8 mouse cellular contexts compared by ENCODE assay signal in the genomic region with DNA sequence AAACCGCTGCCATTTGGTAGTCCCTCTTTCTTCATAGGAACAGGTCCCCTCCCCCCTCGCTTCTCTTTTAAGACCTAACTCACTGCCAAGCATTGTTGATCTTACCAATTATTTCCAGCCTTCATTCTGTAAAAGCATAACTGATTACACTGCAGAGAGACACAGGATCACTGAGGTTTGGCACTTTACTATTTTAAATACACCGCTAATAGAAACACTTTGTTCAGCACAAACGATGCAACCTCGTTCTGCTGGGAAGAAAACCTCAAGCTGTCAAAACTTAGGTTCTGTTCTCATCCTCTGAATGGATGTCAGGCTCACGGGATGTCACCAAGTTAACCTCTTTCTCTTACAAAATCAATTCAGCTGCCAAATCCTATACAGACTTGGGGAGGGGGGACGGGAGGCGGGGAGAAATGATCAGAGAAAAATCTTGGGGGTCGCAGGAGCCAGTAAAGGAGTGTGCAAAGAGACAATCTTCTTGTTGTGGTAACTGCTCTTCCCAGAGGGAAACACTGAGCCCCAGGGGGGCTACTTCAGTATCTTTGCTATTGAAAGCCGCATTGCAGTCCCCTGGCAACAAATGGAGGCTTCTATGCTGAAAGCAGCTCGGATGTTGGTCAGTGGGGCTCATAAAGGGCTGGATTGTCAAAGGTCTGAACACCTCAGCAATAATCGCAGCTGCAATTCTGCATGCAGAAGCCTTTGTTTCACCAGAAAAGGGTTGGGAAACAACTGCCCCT. TPM values are rescaled to one million over a fixed set of nuclear protein-coding genes. Genes with fewer than 3 reads are reported as not detected.
A peak's percentile ranks its signal among the peaks of the same experiment; 100 is the strongest.
DNase-seq lines count a peak whose midpoint lies in the region; ATAC-seq and TF ChIP-seq lines count a peak whose summit lies in the region.

No protein-coding gene starts in this region.

- H3K4me1 ChIP-seq in ES-Bruce4 (ENCODE audit: control insufficient read depth, insufficient read depth, low read length), result no peaks in the 10 kb centered on the region
- no peaks in the 10 kb centered on the region; the same call in 1 of the 2 replicates for H3K4me1 ChIP-seq in embryonic facial prominence, embryonic 14.5 days (ENCODE audit: control insufficient read depth, insufficient read depth, low read length)
- no peaks in the 10 kb centered on the region for H3K4me1 ChIP-seq in limb, embryonic 15.5 days

- no peaks in the 10 kb centered on the region for H3K36me3 ChIP-seq in ES-Bruce4 (ENCODE audit: control insufficient read depth, insufficient read depth, low read length, poor library complexity, severe bottlenecking)
- H3K36me3 ChIP-seq in embryonic facial prominence, embryonic 14.5 days (ENCODE audit: control insufficient read depth, insufficient read depth, low read length), result no peaks in the 10 kb centered on the region
- H3K36me3 ChIP-seq in limb, embryonic 15.5 days, result no peaks in the 10 kb centered on the region

- no peak for TF ChIP-seq CTCF in ES-Bruce4 (IDR thresholded peaks at IDR 0.05; ENCODE audit: low read depth, low read length)

- 4% methylated on average over 12 of the region's 12 CpGs for WGBS in embryonic facial prominence, embryonic 14.5 days
- 7% methylated on average over 12 of the region's 12 CpGs for WGBS in limb, embryonic 15.5 days

- TF ChIP-seq EP300 in ES-Bruce4 (IDR thresholded peaks at IDR 0.05; ENCODE audit: insufficient read depth, low read depth, low read length), result no peak

- no peak for TF ChIP-seq POLR2A in ES-Bruce4 (IDR thresholded peaks at IDR 0.05; ENCODE audit: insufficient read depth, low read length)

- H3K4me3 ChIP-seq in ES-Bruce4 (ENCODE audit: low read depth, low read length), result peak overlapping the region; percentile 34; the same call in 1 of the 2 replicates
- H3K4me3 ChIP-seq in embryonic facial prominence, embryonic 14.5 days (ENCODE audit: low read depth, low read length), result peak overlapping the region; percentile 27
- H3K4me3 ChIP-seq in limb, embryonic 15.5 days, result peak overlapping the region; percentile 23

- H3K9ac ChIP-seq in ES-Bruce4 (ENCODE audit: low read depth, poor library complexity, severe bottlenecking), result no peak overlapping the region
- H3K9ac ChIP-seq in embryonic facial prominence, embryonic 14.5 days (ENCODE audit: low read depth, low read length), result peak overlapping the region; percentile 36
- no peak overlapping the region for H3K9ac ChIP-seq in limb, embryonic 15.5 days

- H3K4me2 ChIP-seq in embryonic facial prominence, embryonic 14.5 days (ENCODE audit: low read depth, low read length), result peak overlapping the region; percentile 49
- H3K4me2 ChIP-seq in limb, embryonic 15.5 days, result peak overlapping the region; percentile 47

- ATAC-seq in frontal cortex, adult (ENCODE audit: low TSS enrichment), result peak; percentile 41; the same call in 1 of the 2 replicates
- ATAC-seq in embryonic facial prominence, embryonic 14.5 days (ENCODE audit: low read depth), result peak; percentile 63; the same call in 1 of the 2 replicates
- ATAC-seq in limb, embryonic 15.5 days (ENCODE audit: insufficient number of reproducible peaks, low FRiP score, low TSS enrichment, low read depth), result no peak
- no peak for ATAC-seq in activated CD4-positive, CD25-positive, alpha-beta regulatory T cell, adult 4 months

- H3K27me3 ChIP-seq in ES-Bruce4 (ENCODE audit: control insufficient read depth, insufficient read depth, low read length, poor library complexity, severe bottlenecking), result no peaks in the 10 kb centered on the region
- no peaks in the 10 kb centered on the region for H3K27me3 ChIP-seq in embryonic facial prominence, embryonic 14.5 days (replicated peaks; ENCODE audit: control insufficient read depth, insufficient read depth, low read length)
- H3K27me3 ChIP-seq in limb, embryonic 15.5 days, result no peaks in the 10 kb centered on the region

- no peaks in the 10 kb centered on the region; the same call in 1 of the 2 replicates for H3K9me3 ChIP-seq in ES-Bruce4 (replicated peaks; ENCODE audit: control insufficient read depth, insufficient read depth, low read length, poor library complexity, severe bottlenecking)
- no peaks in the 10 kb centered on the region for H3K9me3 ChIP-seq in embryonic facial prominence, embryonic 14.5 days (ENCODE audit: control insufficient read depth, low read length)
- H3K9me3 ChIP-seq in limb, embryonic 15.5 days, result no peaks in the 10 kb centered on the region

- no peak overlapping the region for H3K27ac ChIP-seq in ES-Bruce4 (ENCODE audit: insufficient read depth, low read length)
- H3K27ac ChIP-seq in embryonic facial prominence, embryonic 14.5 days (replicated peaks; ENCODE audit: low read depth, low read length), result no peak overlapping the region
- H3K27ac ChIP-seq in limb, embryonic 15.5 days, result no peak overlapping the region

- no peak for DNase-seq in frontal cortex, postnatal 10 days (ENCODE audit: low spot score in 2 of 2)
- peak; percentile 56 for DNase-seq in embryonic facial prominence, embryonic 14.5 days (ENCODE audit: low spot score)
- DNase-seq in MN1 (ENCODE audit: low spot score), result no peak
- no peak for DNase-seq in urinary bladder, postnatal 14 days (ENCODE audit: low spot score)

RNA-seq across cellular contexts. Expression of a gene that starts 30.9 kb away (rescaled TPM):
- polyA plus RNA-seq in ES-Bruce4 (2011; ENCODE audit: insufficient read depth, insufficient read length, low read depth, missing spikeins), result 48.3 and 48.8 TPM in 2 replicates
- 135 and 138 TPM in 2 replicates for polyA plus RNA-seq in embryonic facial prominence, embryonic 14.5 days (2014; fragmentation: Nextera tagmentation; extraction: Ambion mirVana)
- 113 and 114 TPM in 2 replicates for polyA plus RNA-seq in limb, embryonic 15.5 days (2015; fragmentation: Nextera tagmentation; extraction: Ambion mirVana)
- 10 to 100 TPM; 40.8 to 42.5 TPM for polyA plus RNA-seq in activated CD4-positive, CD25-positive, alpha-beta regulatory T cell, adult 4 months (2017; shearing (Covaris generic))

Comparison
In these comparisons a context has a peak if more than half of its experiments do, and no peak if none do; other contexts are left out.
1. ATAC-seq: peak in frontal cortex, adult (single experiment) and embryonic facial prominence, embryonic 14.5 days (single experiment); none in limb, embryonic 15.5 days (single experiment) and activated CD4-positive, CD25-positive, alpha-beta regulatory T cell, adult 4 months (single experiment).
2. Peak in every context shown above with its lines, with median percentiles within 50 percentile points of each other: H3K4me3 ChIP-seq.